Mouse (Mus musculus) lung, adult 2 months (tissue): ENCODE data around the gene Ncoa4. TPM values are rescaled to one million over a fixed set of nuclear protein-coding genes. Genes with fewer than 3 reads are reported as not detected.
"Not testable (repeated sequence)": the region's sequence is repeated elsewhere in the genome, so short reads cannot be mapped to it uniquely, and the experiment has no call there.

Experiments used
- DNase-seq: peaks from one replicate; pipeline ENCODE4 v3.0.0; 2022
- H3K4me1 ChIP-seq: fragments of 200-500 bp; 2 replicates; pipeline ENCODE4 v1.6.1; 2011; ENCODE audit warnings: low read length; ENCODE audit not compliant: control insufficient read depth, insufficient read depth
- H3K4me3 ChIP-seq: fragments of 200-500 bp; replicated peaks from 2 replicates; pipeline ENCODE3; 2011; ENCODE audit warnings: low read depth, mild to moderate bottlenecking, control low read depth, low read length; ENCODE audit errors: extremely low read depth
- CTCF ChIP-seq: fragments of 200-500 bp; IDR thresholded peaks from 2 replicates; pipeline ENCODE4 v1.5.1; 2011; ENCODE audit warnings: mild to moderate bottlenecking, low read length, control low read depth; ENCODE audit not compliant: insufficient read depth
- POLR2A ChIP-seq: fragments of 200-500 bp; IDR thresholded peaks from 2 replicates; pipeline ENCODE4 v1.6.1; 2011; ENCODE audit warnings: low read depth, mild to moderate bottlenecking, control low read depth, low read length, borderline replicate concordance; ENCODE audit errors: extremely low read depth
- WGBS: fragments of 180-500 bp; shearing (Covaris S2); methylation state at CpG from one replicate; pipeline ENCODE4 v1.1.7; 2018; 5-methylcytosine and 5-hydroxymethylcytosine counted together
- polyA plus RNA-seq: library from polyadenylated mRNA; depleted of rRNA; stranded (reverse); fragments of >200 nt; gene quantifications from 2 replicates; pipeline ENCODE4 v1.2.3, GENCODE M21; 2012

The Ncoa4 gene
- polyA plus RNA-seq, 1 experiment, result 36.3 TPM

GRCm38 (mm10) chr14:32167326-32167725 is 7.7 kb downstream of the Ncoa4 start:
- TF ChIP-seq POLR2A (no peak), CTCF (no peak)
- no peak overlapping the region for H3K4me3 ChIP-seq
- no peak for DNase-seq
- WGBS, result 67% methylated on average over 5 of the region's 5 CpGs
- peaks cover 8% of the 10 kb centered on the region for H3K4me1 ChIP-seq

DNA sequence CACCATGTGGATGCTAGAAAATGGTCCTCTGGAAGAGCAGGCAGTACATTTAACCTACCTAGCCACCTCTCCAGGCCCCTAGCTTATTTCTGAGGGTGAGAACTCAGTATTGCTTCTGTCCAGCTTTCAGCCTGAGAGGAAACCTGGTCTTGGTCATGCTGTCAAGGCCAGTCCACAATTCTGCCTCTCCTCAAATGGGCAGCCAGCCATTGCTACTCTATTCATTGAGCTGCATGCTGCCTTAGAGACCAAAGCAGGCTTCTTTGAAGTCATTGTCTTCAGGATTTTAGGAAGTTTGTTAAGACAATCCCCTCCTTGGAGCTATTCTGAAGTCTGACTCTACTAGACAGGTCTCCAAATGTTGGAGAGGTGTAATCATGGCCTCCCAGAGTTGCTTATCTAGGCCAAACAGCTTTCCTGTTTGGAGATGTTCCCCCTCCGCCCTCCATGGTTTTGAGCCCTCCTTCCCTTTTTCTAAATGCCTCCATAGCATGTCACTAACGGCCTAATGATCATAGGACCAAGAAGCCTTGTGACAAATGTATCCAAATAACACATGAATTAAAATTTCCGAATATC is 9.1 kb downstream of the Ncoa4 start:
- 63% methylated on average over 3 of the region's 3 CpGs for WGBS
- TF ChIP-seq CTCF (no peak), POLR2A (no peak)
- Histone ChIP-seq H3K4me1 (peaks cover 8% of the 10 kb centered on the region), H3K4me3 (no peak overlapping the region)
- DNase-seq, result no peak

GRCm38 (mm10) chr14:32170137-32170536 is 10.5 kb downstream of the Ncoa4 start:
- peaks cover 7% of the 10 kb centered on the region for H3K4me1 ChIP-seq
- 92% methylated on average over 4 of the region's 4 CpGs for WGBS
- no peak for DNase-seq
- H3K4me3 ChIP-seq, result no peak overlapping the region
- TF ChIP-seq POLR2A (no peak), CTCF (no peak)

DNA sequence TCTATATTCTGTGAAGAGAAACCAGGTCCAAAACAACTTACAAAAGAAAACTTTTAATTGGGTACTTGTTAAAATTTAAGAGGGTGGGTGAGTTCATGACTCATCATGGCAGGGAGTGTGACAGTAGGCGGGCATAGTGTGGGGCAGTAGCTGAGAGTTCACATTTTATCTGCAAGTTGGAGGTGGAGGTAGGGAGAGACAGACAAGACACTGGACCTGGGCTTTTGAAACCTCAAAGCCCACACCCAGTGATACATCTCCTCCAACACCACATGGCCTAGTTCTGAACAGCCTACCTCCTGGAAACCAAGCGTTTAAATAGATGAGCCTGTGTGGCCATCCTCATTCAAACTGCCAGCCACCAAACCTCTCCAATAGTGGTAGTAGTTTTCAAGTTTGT is 15.6 kb downstream of the Ncoa4 start:
- no peak for TF ChIP-seq POLR2A
- TF ChIP-seq CTCF, result no peak
- Histone ChIP-seq H3K4me3 (no peak overlapping the region), H3K4me1 (no peaks in the 10 kb centered on the region)
- 90% methylated on average over 2 of the region's 2 CpGs for WGBS
- DNase-seq, result no peak

GRCm38 (mm10) chr14:32176590-32176989 is 16.9 kb downstream of the Ncoa4 start:
- not testable (repeated sequence) for H3K4me3 ChIP-seq, H3K4me1 ChIP-seq, DNase-seq
- 84% methylated on average over 5 of the region's 5 CpGs for WGBS

DNA sequence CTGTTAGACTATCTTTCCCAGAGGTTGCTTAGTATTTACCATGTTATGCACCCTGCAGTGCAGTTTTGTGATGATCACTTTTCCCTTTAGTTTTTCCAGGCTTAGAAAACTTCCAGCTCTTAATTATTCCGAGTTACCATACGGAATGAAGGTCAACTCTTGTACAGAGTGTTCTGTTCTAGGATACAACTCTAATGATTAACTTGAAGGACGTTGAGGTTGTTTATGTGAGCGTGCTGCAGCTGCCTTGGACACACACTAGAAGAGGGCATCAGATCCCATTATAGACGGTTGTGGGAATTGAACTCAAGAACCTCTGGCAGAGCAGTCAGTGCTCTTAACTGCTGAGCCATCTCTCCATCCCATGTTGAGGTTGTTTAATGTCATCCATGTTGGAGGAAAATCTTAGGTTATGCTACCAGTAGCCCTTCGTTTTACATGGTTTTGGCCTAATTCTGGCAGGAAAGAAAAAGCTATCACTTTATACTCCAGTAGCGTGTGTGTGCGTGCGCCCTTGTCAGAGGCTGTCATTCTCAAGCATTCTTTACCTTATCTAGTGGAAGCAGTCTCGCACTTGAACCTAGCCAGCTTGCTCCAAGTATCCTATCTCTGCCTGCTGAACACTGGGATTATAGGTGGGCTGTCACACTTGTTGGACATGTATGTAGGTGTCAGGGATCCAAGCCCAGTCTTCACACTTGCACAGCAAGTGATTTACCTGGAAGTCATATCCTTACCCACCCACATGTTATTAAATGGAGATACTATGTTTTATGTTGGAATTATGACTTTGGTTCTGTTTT is 19.9 kb downstream of the Ncoa4 start:
- WGBS, result 90% methylated on average over 10 of the region's 10 CpGs
- Histone ChIP-seq H3K4me3 (no peak overlapping the region), H3K4me1 (no peaks in the 10 kb centered on the region)
- TF ChIP-seq POLR2A (no peak), CTCF (no peak)
- no peak for DNase-seq

DNA sequence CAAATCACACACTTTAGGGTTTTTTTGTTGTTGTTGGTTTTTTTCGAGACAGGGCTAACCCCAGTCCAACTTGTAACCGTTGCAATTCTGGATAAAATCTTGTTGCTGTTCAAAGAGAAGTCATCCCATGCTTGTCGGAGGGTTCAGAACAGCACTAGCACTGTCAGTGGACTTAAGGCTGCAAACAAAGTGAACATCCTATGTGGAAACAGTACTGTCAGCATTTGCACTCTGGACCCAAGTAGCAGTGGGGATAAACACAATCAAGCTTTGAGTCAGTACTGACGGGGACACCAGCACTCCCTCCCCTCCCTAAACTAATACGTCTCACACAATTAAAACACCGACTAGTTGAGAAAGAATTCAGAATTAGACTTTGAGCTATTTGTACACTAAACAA is 21.2 kb downstream of the Ncoa4 start:
- 83% methylated on average over 6 of the region's 6 CpGs for WGBS
- H3K4me3 ChIP-seq, result no peak overlapping the region
- no peak for DNase-seq
- H3K4me1 ChIP-seq, result no peaks in the 10 kb centered on the region
- TF ChIP-seq CTCF, result no peak
- no peak for TF ChIP-seq POLR2A

DNA sequence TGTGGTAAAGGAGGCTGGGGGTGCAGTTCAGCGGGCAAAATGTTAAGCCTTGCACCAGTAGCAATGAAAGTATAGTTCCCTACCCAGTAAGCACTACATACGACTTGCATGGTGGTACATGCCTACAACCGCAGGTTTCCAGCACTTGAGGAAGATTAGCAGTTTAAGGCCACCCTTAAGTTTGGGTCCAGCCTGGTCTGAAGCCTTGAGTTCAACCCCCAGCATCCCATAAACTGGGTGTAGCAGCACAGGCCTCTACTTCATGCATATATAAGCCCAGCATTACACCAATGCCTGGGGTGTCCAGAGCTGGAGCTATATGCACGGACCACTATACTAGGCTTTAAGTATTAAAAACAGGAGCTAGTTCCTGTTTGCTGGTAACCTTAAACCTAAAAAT is 24.2 kb downstream of the Ncoa4 start:
- H3K4me1 ChIP-seq, result no peaks in the 10 kb centered on the region
- H3K4me3 ChIP-seq, result no peak overlapping the region
- no peak for TF ChIP-seq CTCF
- no peak for TF ChIP-seq POLR2A
- no peak for DNase-seq
- 95% methylated on average over 4 of the region's 4 CpGs for WGBS

- no peak for DNase-seq
- TF ChIP-seq CTCF (no peak), POLR2A (no peak)
- Histone ChIP-seq H3K4me3 (no peak overlapping the region), H3K4me1 (no peaks in the 10 kb centered on the region)
- 87% methylated on average over 6 of the region's 6 CpGs for WGBS
Measured at GRCm38 (mm10) chr14:32190627-32191391, 31.1 kb downstream of the Ncoa4 start.
